Mouse (Mus musculus) kidney, postnatal 0 days (tissue): ENCODE results near the gene Olfr1349. TPM values are rescaled to one million over a fixed set of nuclear protein-coding genes. Genes with fewer than 3 reads are reported as not detected.

ENCODE experiments used
- ATAC-seq: fragments of 200-750 bp; cut with Nextera tagmentation; replicated peaks from 2 replicates; pipeline ENCODE4 v1.8.0; 2017; ENCODE audit warnings: low read depth, moderate number of reproducible peaks, moderate TSS enrichment, moderate library complexity; ENCODE audit not compliant: low FRiP score
- DNase-seq: peaks from one replicate; pipeline ENCODE4 v3.0.0-alpha.2; 2016; ENCODE audit warnings: low spot score
- H3K27ac ChIP-seq: fragments of 300-500 bp; sonication (generic); 2 replicates; pipeline ENCODE4 v1.5.1; 2014; ENCODE audit warnings: mild to moderate bottlenecking
- H3K27me3 ChIP-seq: fragments of 300-500 bp; sonication (generic); 2 replicates; pipeline ENCODE4 v1.6.1; 2014; ENCODE audit warnings: low read length, mixed read lengths; ENCODE audit not compliant: insufficient read depth
- H3K36me3 ChIP-seq: fragments of 300-500 bp; sonication (generic); 2 replicates; pipeline ENCODE4 v1.6.1; 2014; ENCODE audit warnings: low read length, mixed read lengths; ENCODE audit not compliant: insufficient read depth
- H3K4me1 ChIP-seq: fragments of 300-500 bp; sonication (generic); replicated peaks from 2 replicates; pipeline ENCODE4 v1.6.1; 2014; ENCODE audit warnings: antibody characterized with exemption, low read length, mixed read lengths; ENCODE audit not compliant: insufficient read depth
- H3K4me2 ChIP-seq: fragments of 300-500 bp; sonication (generic); 2 replicates; pipeline ENCODE4 v1.6.1; 2014; ENCODE audit warnings: mild to moderate bottlenecking, low read length, moderate library complexity, mixed read lengths
- H3K4me3 ChIP-seq: fragments of 300-500 bp; sonication (generic); replicated peaks from 2 replicates; pipeline ENCODE4 v1.5.1; 2014; ENCODE audit warnings: low read depth, low read length
- H3K9ac ChIP-seq: fragments of 300-500 bp; sonication (generic); 2 replicates; pipeline ENCODE4 v1.6.1; 2014; ENCODE audit warnings: low read depth, low read length
- H3K9me3 ChIP-seq: fragments of 300-500 bp; sonication (generic); replicated peaks from 2 replicates; pipeline ENCODE4 v1.6.1; 2016; ENCODE audit warnings: low read length, inconsistent platforms, mixed read lengths
- CTCF ChIP-seq: IDR thresholded peaks from 2 replicates; pipeline ENCODE4 v1.5.1; 2016; ENCODE audit warnings: antibody characterized with exemption, low read depth, mild to moderate bottlenecking, moderate library complexity
- WGBS: fragments of 180-500 bp; shearing (Covaris S2); extraction: QIAGEN DNeasy Blood & Tissue Kit; methylation state at CpG from one replicate; pipeline ENCODE4 v1.1.7; 2014; 5-methylcytosine and 5-hydroxymethylcytosine counted together
- polyA plus RNA-seq: library from polyadenylated mRNA; unstranded; fragments of >200 nt; fragmentation: Nextera tagmentation; extraction: Ambion mirVana; gene quantifications from 2 replicates; pipeline ENCODE4 v1.2.1, GENCODE M21; 2015

Gene Olfr1349
- polyA plus RNA-seq: not detected in 2 replicates

DNA sequence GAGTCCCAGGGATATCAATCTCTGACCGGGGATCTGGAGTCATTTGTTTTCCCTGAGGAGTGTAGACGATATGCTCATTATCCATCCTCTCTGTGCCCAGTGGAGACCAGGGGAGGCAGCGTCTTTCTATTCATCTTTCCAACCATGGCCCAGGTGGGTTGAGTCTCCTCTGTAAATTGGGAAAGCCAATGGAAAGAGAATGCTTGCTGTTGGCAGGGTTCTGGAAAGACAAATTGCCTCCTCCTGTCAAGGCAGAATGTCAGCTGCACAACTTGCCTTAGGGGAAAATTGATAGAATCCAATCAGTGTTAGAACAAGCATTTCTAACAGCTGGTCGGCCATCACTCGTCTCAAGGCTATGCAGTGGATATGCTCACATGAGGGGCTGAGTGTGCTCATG, at the start of gene Olfr1349:
Olfr1349 (minus strand) TSS at position 101 of the 400 bp plus-strand sequence.
- no peaks in the 10 kb centered on the region for H3K4me1 ChIP-seq
- no peak for TF ChIP-seq CTCF
- DNase-seq (no peak), ATAC-seq (no peak)
- no peak within 1 kb of the TSS for H3K4me3 ChIP-seq
- no peak within 1 kb of the TSS for H3K9ac ChIP-seq
- WGBS: 82% methylated on average over 5 of the region's 5 CpGs
- no peaks in the 10 kb centered on the region for H3K9me3 ChIP-seq
- no peak within 1 kb of the TSS for H3K27ac ChIP-seq
- H3K27me3 ChIP-seq: no peaks in the 10 kb centered on the region
- H3K4me2 ChIP-seq: no peak within 1 kb of the TSS
- H3K36me3 ChIP-seq: no peaks in the 10 kb centered on the region

GRCm38 (mm10) chr7:6564541-6564940, 41.8 kb upstream of the Olfr1349 start, which contains the start of gene Olfr1350:
Gene Olfr1350 (plus strand): TSS chr7:6564841.
- no peak for TF ChIP-seq CTCF
- Histone ChIP-seq H3K4me3 (no peak within 1 kb of the TSS), H3K4me2 (no peak within 1 kb of the TSS), H3K4me1 (no peaks in the 10 kb centered on the region), H3K9ac (no peak within 1 kb of the TSS), H3K27ac (no peak within 1 kb of the TSS), H3K27me3 (no peaks in the 10 kb centered on the region), H3K9me3 (no peaks in the 10 kb centered on the region), H3K36me3 (no peaks in the 10 kb centered on the region)
- ATAC-seq: no peak
- no peak for DNase-seq

GRCm38 (mm10) chr7:6526141-6526540, 3.4 kb upstream of the Olfr1349 start:
- 67% methylated on average over 5 of the region's 5 CpGs for WGBS
- DNase-seq: no peak
- no peaks in the 10 kb centered on the region for H3K36me3 ChIP-seq
- no peak overlapping the region for H3K9ac ChIP-seq
- H3K4me1 ChIP-seq: no peaks in the 10 kb centered on the region
- no peak overlapping the region for H3K27ac ChIP-seq
- no peak overlapping the region for H3K4me3 ChIP-seq
- no peaks in the 10 kb centered on the region for H3K27me3 ChIP-seq
- no peak for ATAC-seq
- no peaks in the 10 kb centered on the region for H3K9me3 ChIP-seq
- TF ChIP-seq CTCF: peak; percentile 41
- no peak overlapping the region for H3K4me2 ChIP-seq

DNA sequence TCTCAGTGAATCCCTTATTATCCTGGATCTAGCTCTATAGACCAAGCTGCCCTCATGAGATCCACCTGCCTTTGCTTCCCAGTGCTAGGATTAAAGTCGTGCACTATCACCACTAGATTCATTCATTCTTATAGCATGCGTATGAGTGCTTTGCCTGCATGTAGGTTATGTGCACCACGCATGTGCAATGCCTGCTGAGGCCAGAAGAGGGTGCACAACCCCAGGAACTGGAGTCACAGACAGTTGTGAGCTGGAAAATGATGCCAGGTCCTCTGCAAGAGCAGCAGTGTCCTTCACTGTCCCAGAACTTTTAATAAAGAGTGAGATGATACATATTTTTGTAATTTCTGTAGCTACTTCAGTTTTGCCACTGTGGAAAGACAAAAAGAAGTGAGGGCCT, 2.3 kb upstream of the Olfr1349 start:
- no peaks in the 10 kb centered on the region for H3K9me3 ChIP-seq

DNA sequence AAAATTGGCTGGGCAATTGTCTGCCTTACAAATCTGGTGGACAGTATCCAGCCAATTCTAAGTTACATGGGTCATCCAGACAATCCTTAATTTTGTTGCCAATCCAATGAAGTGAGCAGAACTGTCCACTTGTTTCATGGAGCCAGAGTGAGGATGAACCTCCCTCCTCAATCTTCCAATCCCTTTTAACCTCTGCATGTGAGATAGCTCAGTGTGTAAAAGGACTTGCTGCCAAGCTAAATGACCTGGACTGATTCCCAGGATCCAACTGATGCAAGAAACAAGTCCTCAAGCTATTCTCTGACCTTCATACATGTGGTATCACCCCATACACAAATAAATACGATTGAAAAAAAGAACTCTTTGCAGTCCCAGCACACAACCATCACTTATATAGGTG, 1.1 kb downstream of the Olfr1349 start:
- H3K4me2 ChIP-seq: no peak overlapping the region
- no peak for DNase-seq
- no peak overlapping the region for H3K9ac ChIP-seq
- TF ChIP-seq CTCF: no peak
- no peak for ATAC-seq
- H3K4me1 ChIP-seq: no peaks in the 10 kb centered on the region
- no peak overlapping the region for H3K4me3 ChIP-seq
- no peaks in the 10 kb centered on the region for H3K36me3 ChIP-seq
- no peak overlapping the region for H3K27ac ChIP-seq
- WGBS: 37% methylated on average over 1 of the region's 1 CpGs
- H3K9me3 ChIP-seq: no peaks in the 10 kb centered on the region
- no peaks in the 10 kb centered on the region for H3K27me3 ChIP-seq

More for the DNA sequence above, 2.3 kb upstream of the Olfr1349 start:
- DNase-seq (no peak), ATAC-seq (no peak)
- Histone ChIP-seq H3K27me3 (no peaks in the 10 kb centered on the region), H3K36me3 (no peaks in the 10 kb centered on the region), H3K4me2 (no peak overlapping the region), H3K27ac (no peak overlapping the region), H3K4me1 (no peaks in the 10 kb centered on the region), H3K4me3 (no peak overlapping the region), H3K9ac (no peak overlapping the region)
- WGBS: 67% methylated on average over 3 of the region's 3 CpGs
- TF ChIP-seq CTCF: no peak; the same call in 1 of the 2 replicates

DNA sequence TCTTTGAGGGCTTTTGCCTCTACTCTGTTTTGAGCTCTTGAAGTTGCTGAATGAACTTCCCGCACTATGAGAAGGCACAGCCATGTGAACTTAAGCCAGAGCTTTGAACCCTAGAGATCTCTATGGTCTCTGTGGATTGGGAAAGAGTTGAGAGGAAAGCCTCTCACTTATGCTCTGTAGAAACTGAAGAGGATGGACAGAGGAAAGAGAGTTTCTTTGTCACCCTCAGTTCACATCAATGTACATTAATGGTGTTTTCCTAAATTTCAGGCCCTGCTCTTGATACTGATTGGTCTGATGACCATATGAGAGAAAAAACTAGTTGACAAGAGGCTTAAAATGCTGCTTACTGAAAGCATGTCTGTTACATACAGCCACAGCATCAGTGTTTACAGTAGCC, 14.1 kb downstream of the Olfr1349 start, which contains the start of gene Olfr1348:
Olfr1348 (minus strand) TSS at position 101 of the 400 bp plus-strand sequence.
- Histone ChIP-seq H3K27me3 (no peaks in the 10 kb centered on the region), H3K9ac (no peak within 1 kb of the TSS), H3K4me1 (no peaks in the 10 kb centered on the region), H3K4me3 (no peak within 1 kb of the TSS), H3K27ac (no peak within 1 kb of the TSS), H3K4me2 (no peak within 1 kb of the TSS), H3K36me3 (no peaks in the 10 kb centered on the region), H3K9me3 (no peaks in the 10 kb centered on the region)
- DNase-seq (no peak), ATAC-seq (no peak)
- 100% methylated on average over 1 of the region's 1 CpGs for WGBS
- TF ChIP-seq CTCF: no peak

- no peaks in the 10 kb centered on the region for H3K9me3 ChIP-seq
- H3K9ac ChIP-seq: no peak within 1 kb of the TSS
- no peak within 1 kb of the TSS for H3K4me2 ChIP-seq
- no peak for TF ChIP-seq CTCF
- H3K4me1 ChIP-seq: no peaks in the 10 kb centered on the region
- H3K27me3 ChIP-seq: no peaks in the 10 kb centered on the region
- no peaks in the 10 kb centered on the region for H3K36me3 ChIP-seq
- ATAC-seq (no peak), DNase-seq (no peak)
- 57% methylated on average over 1 of the region's 1 CpGs for WGBS
- H3K4me3 ChIP-seq: no peak within 1 kb of the TSS
- H3K27ac ChIP-seq: no peak within 1 kb of the TSS
Measured at GRCm38 (mm10) chr7:6499655-6500054, 23.1 kb downstream of the Olfr1349 start, which contains the start of gene Olfr1347. Gene Olfr1347 (minus strand): TSS chr7:6499755.
